Mouse (Mus musculus) cerebellum, adult 11-12 months (tissue): Measurements from ENCODE around the gene Ptbp2.
A peak's percentile ranks its signal among the peaks of the same experiment; 100 is the strongest.

ENCODE experiments used
- DNase-seq: peaks from one replicate; pipeline ENCODE4 v3.0.0; 2022

Ptbp2 gene

DNA sequence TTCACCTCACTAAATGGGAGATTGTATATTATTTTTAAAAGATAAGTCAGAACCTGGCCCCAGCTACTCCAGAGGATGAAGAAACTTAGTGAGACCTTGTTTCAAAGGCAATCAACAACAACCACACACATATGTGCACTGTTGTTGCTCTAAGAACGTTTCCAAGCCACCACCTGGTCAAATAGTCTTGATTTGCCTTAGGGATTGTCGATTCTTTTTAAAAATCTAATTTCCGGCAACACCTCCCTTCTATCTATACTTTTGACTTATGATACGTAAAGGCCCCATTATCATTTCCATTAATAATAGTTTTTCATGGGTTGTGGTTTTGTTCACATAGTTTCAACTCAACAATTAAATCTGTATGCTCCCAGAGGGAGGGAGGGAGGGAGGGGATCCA is at the start of gene Ptbp2:
Ptbp2 (minus strand) TSS at position 101 of the 400 bp plus-strand sequence.
- no peak for DNase-seq

GRCm38 (mm10) chr3:119814678-119815077 is 30.4 kb upstream of the Ptbp2 start:
- DNase-seq = no peak

DNA sequence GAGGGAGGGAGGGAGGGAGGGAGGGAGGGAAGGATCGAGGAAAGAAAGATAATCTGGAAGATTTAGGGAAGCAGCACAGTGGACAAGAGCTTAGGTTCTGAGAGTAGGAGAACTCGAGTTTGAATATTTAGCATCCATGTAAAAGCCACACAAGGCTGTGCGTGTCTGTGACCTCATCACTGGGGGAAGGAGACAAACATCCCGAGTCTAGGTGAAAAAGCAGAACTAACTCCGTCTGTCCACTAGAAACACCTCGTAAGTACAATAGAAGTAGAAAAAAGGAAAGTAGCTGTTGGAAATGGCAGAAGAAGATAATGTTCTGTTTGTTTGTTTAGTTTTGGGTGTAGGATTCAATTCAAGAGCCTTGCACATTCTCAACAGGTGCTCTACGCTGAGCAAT is 21.9 kb upstream of the Ptbp2 start:
- DNase-seq = no peak

DNA sequence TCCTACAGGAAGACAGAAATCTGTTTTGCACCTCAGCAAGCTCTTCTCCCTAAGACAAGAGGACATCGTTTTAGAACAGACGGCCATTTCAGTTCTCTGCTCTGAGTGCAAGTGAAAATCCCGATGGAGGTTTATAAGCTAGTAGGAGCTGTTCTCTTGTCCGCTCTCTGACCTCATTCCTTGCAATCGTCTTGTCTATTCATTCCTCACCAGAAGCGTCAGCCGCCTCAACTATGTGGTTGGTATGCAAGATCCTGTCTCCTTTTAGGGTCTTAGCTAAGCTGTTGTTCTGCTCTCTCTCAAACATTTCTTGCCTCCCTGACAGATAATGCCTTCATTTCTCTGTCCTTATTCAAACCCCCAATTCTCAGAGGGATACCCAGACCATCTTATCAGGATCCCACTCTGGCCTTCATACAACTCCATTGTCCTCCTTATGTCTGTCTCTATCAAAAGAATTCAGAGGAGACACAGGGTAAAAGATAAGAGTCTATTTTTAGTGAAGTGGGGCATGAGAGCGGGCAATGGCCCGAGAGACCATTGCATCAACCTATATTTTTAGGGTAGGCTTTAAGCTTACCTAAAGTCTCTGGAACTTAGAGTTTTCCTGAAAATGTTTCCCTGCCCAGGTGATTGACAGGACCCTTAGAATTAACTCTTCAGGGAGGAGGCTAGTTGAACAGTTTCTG is 10.6 kb upstream of the Ptbp2 start:
- DNase-seq = no peak

DNA sequence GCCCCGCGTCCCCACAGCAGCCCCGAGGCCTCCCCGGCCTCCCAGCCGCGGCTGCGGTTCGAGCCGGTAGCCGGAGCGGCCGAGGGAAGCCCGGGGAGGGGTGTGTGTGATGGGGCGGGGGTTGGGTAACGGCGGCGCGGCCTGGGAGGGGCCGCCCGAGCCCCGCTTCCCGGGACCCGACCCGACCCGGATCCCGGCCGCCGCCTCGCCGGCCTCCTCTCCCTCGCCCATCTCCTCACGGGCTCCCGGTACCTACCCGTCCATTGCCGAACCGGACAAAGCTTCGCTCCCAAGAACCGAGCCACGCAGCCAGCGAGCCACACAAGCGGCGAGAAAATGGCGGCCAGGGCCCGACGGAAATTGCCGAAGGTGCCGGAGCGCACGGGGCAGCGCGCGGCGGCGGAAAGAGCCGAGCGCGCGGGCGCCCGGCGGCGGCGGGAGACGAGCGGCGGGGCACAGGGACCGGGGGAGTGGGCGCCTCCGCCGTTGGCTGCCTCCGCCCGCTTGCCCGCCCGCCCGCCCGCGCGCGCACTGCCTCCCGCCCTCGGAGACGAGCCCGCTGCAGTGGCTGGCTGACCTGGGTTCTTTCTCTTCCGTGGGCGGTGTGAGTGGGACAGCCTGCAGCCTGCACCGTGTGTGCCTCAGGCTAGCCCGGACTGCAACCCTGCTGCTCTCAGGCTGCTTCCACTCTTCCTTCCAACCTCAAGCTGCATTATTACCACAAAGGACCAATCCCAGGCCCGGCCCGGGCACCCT is 1.1 kb downstream of the Ptbp2 start:
- DNase-seq = peak; percentile 89

GRCm38 (mm10) chr3:119782022-119782945 is 2.0 kb downstream of the Ptbp2 start:
- peak; percentile 71 for DNase-seq

GRCm38 (mm10) chr3:119780876-119781275 is 3.4 kb downstream of the Ptbp2 start:
- no peak for DNase-seq

GRCm38 (mm10) chr3:119779261-119779660 is 5.0 kb downstream of the Ptbp2 start:
- no peak for DNase-seq

- DNase-seq = no peak
Measured at GRCm38 (mm10) chr3:119778431-119778830, 5.8 kb downstream of the Ptbp2 start.

DNA sequence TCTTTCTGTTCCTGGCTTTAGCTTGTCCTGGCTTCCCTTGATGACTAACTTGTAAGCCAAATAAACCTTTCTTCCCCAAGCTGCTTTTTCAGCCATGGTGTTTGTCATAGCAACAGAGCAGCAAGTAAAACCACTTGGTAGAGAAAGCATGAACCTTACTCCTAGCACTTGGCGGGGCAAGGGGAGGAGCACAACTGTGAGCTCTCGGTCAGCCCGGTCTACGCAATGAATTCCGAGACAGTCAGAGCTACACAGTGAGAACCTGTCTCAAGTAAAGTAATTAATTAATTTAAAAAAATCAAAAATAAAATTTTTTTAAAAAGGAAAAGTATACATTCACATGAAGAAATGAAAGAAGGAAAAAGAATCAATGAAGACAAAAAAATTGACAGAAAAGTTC is 8.1 kb downstream of the Ptbp2 start:
- DNase-seq = no peak

- DNase-seq = no peak
Measured at GRCm38 (mm10) chr3:119772789-119773188, 11.5 kb downstream of the Ptbp2 start.

GRCm38 (mm10) chr3:119763772-119764171 is 20.5 kb downstream of the Ptbp2 start:
- DNase-seq = no peak

DNA sequence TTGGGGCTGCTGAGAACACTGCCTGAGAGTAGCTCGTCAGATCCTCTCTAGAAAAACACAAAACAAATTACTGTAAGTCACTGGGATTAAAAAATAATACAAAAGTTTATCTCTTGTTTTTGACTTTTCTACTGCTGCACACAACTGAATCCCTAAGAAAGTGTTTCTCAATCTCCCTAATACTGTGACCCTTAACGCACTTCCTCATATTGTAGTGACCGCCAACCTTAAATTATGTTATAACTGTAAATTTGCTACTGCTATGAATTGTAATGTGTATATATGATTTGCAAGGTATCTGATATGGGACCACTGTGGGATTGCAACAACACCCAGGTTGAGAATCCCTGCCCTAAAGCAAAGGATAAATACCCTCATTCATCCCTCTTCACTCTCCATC is 22.5 kb downstream of the Ptbp2 start:
- DNase-seq = no peak

DNA sequence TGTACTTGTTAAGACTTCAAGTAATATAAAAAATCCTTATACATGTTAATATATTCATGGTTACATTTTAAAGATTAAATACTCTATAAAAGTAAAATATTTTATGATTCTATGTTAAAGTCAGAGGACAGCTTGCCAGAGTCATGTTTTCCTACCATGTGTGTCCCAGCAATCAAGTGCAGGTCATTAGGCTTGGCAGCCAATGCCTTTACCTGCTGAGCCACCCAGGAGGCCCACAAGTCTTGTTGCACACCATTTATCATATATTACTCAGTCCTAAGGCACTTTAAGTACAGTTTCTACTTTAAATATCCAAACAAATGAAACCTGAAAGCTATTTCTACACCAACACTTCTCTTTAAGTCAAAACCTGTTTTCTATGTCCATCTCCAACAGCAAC is 30.5 kb downstream of the Ptbp2 start:
- DNase-seq = peak; percentile 31

DNA sequence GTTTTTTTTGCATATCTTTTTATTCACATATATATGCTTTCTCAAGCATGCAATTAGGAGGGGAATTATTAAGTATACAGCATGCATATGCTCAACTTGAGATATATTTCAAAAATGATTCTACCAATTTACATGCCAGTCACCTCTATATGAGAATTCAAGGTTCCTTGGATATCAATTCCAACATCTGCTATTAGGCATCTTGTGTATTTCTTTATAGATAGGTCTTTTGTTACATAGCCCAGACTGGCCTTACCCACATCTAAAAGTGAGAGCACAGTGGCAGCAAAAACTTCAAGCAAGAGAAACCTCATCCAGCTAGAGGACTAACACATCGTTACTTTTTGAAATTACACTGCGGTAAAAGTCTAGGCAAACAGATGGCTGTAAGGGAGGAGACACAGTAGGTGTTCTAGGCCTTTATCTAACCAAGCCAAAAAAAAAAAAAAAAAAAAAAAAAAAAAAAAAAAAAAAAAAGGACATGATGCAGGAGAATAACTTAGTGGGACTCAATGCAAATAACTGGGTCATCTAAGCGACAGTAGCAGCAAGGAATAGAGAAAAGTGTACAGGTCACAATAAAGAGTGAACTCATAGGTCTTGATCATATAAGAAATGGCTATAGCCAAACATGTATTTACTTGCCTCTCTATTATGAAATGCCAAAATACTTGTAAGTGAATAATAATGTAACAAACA is 34.6 kb downstream of the Ptbp2 start:
- DNase-seq = peak; percentile 35

- DNase-seq = no peak
Measured at GRCm38 (mm10) chr3:119749140-119749539, 35.1 kb downstream of the Ptbp2 start.

DNA sequence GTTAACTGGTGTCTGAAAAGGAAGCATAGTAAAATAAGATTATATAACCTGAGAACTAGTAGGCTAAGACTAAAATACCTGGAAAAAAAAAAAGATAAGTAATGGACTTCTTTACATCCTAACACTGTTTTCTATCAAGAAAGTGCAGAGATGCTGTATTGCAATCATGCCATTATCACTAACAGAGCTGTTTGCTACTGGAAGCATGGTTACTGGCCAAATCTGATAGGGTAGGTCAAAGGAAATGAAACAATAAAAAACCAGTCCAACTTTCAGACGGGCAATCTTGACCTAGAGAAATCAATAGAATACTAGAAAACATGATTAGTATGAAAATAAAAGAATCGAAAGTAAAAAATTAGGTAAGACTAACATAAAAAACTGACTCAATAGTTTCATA is 37.6 kb downstream of the Ptbp2 start:
- DNase-seq = no peak

GRCm38 (mm10) chr3:119745801-119746200 is 38.5 kb downstream of the Ptbp2 start:
- DNase-seq = no peak

DNA sequence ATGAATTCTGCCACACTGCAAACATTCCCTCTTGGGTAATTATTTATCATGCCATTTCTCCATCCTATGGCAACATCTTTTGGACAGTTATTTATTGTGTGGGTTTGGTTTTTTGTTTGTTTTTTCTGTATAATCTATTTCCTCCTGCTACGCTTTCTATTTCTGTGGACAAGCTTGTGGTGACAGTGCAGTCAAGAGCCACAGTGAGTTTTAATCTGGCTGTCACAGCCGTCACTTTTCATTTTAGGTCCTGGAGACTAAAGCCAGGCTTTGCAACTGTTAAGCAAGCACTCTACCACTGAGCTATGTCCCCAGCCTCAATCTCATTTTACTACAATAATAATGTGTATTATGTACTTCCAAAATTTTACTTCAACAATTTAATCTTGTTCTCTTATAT is 54.4 kb downstream of the Ptbp2 start:
- DNase-seq = no peak

- DNase-seq = no peak
Measured at GRCm38 (mm10) chr3:119712066-119712465, 72.2 kb downstream of the Ptbp2 start.

GRCm38 (mm10) chr3:119711503-119711902 is 72.8 kb downstream of the Ptbp2 start:
- DNase-seq = no peak

- no peak for DNase-seq
Measured at GRCm38 (mm10) chr3:119701467-119701866, 82.8 kb downstream of the Ptbp2 start.

DNA sequence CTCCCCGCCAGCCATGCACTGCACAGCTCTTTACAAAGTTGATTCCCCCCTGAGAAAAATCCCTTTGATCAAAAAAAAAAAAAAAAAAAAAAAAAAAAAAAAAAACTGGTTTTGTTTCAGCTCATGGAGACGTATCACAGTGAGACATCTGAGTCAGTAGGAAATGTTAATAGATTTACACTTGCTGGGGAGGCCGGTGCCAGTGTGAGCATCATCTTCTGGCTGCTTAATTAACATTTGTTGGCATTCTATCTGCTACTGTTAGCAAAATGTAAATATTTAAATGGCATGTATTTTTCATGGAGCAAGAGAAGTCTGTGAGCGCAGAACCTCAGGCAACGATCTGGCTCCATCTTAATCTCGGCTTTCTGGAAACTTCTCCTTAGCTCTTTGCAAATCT is 99.5 kb downstream of the Ptbp2 start:
- no peak for DNase-seq
